Mouse (Mus musculus): ENCODE measurements around the gene Atp5g2.

The Atp5g2 gene

DNA sequence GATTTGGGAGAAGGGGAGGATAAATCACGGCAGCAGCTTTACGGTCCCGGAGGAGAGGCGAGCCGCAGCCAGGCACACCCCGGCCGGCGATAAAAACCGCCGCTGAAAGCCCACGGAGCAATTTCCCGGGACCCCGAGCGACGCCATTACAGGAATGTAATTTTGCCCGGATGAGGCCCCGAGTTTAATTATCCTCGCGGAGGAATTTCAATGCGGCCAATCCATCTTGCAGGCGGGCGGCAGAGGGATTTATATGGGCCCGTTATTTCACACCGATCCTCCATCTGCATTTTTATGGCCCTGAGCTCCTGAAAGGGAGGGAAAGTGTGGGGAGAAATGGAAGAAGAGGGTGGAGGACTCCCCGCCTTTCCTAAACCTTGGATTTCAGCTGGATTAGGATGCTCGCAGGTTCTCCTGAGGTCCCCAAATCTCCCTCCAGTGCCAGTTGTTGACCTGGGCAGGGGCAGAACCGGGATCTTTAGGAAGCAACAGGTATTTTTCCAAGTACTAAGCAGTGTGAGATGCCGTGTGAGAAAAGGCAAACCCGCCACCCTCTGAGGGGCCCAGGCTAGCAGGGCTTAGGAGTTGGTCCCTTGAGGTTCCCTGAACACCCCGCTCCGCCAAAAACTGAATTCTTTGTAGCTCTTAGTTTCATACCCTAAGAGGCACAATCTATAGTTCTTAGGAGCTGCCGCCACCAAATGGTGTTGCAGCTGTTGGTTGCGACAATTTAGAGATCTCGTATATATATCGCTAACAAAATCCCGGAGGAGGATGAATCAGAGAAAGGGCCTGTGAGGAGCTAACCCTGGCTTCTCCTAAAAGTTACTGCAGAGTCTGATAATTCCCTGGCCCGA lies at the start of gene Atp5g2:
Gene Atp5g2, minus strand, starts transcription at position 138 of the 857 bp plus-strand sequence.
- DNase-seq: peak; percentile 65

DNA sequence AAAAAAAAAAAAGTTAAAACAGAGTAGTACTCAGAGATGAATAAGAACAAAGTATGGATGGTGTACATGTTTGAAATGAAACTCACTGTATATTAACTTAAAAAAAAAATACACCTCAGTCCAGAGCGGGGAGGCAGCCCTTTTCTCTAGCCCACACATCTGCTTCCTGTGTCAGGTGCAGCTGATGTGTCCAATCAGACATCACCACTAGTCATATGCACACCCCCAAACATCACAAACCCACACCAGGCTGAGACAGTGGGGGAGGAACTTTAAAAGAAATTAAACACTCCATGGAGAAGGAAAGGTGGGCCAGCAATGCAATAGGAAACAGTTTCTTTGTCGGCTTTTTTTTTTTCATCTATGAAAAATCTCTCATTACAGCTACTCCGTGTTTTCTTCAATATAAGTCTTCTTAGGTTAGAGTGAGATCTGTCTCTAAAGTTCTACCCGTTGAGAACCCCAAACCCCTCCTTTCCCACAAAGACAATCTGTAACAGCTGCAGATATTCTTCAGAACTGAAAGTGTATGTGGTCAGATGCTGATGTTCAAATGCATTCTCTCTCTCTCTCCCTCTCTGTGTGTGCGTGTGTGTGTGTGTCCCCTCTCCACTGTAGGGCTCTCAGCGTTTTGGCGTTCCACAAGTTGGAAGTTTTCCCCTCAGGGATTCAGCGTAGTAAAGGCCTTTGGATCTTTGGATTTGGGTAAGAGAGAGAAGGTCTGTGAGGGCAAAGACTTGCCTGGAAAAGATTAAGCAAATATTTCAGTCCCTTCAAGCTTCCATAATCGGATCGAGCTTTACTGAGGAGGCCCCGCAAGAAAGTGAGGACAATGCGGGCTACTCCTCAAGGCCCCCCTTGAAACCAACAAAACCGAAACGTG lies 49.1 kb upstream of the Atp5g2 start:
- no peak for DNase-seq

DNA sequence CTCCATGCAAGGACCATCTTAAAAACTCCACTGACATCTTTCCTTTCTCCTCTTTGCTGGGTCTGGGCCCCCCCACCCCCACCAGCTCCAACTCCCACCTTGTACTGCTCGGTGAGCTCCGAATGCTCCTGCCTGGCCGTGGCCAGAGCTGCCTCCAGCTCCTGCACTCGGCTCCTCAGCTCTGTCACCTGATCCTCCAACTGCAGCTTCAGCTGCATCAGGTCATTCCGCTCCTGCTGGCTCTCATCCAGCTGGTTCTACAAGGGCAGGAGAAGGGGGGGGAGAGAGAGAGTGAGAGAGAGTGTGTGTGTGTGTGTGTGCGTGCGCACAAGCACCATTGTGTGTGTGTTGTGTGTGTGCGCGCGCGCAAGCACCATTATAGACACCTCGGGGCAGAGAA lies 44.0 kb upstream of the Atp5g2 start:
- no peak for DNase-seq

DNA sequence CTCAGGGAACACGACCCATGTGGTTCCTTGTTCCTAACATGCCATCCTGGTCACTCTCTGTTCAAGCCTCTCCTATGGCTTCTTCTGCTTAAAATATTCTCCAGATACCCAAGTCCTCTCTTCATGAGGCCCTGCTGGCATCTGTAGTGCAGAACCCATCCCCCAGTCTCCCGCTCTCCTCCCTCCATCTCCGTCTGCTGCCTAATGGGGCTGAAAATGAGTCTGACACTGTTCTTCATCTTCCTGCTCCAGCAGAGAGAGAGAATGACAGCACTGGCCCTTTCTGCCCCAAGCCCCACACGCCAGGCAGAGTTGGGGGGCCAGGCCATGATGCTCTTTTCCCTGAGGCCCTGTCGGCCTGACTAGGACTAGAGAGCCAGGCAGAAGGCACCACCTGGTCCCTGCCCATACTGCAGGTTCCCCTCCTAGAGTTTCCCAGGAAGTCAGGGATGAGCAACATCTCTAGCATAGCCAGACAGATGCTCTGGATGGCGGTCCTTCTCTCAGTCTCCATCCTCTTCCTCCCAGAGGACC lies 35.7 kb upstream of the Atp5g2 start:
- DNase-seq: no peak

DNA sequence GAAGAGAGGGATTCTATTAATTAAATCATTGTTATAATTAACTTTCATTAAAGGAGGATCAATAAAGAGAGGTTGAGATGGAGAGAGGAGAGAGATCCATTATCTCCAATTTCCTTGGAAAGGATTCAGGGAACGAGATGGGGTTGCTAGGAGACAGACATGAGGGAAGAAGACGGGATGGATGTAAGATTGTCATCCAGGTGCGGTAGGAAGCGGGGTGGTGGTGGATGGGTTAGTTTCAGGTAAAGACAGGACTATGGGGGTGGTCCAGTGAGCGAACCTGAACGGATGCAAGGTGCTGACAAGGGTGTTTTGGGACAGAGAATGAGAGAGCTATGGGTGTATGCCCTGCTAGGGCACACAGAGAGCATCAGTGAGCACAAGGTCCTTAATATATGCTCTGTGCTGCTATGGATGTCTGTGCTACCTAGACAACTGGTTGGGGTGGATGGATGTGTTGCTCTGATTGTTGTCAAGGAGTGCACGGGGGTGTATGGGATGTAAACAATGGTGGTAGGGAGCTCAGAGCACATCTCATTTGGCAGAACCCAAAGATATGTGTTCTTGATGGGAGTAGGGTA lies 33.9 kb upstream of the Atp5g2 start:
- DNase-seq: no peak

DNA sequence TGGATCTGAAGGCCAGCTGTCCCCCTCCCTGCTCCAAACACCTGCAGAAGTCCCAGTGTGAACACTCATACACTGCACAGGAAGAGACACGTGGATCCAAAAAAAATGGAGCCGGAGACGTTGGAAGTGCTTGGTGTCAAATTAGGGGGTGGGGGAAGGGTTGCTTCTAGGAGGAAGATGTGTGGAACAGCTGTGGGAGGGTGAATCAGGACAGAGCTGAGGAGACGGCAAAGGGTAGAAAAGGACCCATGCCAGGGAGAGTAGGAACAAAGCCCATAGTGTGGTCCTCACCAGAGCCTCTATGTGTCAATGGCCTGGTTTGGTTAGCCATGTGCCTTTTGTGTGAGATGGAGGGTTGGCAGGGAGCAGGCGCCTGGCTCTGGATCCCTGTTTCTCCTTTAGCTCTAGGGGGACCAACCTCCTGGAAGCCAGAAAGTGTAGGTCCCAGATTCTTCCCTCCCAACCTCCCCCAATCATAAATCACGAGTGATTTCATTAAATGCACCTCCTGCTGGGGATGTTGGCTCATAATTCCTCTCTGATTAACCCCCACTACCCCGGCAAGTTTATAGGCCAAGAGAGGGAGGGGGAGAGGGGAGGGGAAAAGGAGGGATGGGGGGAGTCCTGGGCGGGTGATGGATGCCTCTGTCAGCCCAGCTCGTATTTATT lies 33.2 kb upstream of the Atp5g2 start:
- no peak for DNase-seq

DNA sequence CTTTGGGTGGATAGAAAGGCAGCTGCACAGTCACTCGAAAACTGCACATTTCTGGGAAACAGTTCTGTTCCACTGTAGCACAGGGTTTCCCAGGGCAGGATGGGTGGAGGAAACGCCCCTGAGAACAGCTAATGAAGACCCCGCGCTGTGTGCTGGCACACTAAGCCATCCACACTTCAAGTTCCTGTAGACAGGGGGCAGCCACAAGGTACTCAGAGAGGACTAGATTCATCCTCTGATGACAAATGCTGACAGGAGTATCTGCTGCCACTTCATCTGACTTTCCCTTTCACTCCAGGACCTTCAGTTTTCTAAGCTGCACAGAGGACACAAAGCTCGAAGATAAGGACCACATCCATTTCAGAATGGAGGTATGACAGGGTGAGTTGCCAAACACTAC lies 32.7 kb upstream of the Atp5g2 start:
- DNase-seq: no peak

DNA sequence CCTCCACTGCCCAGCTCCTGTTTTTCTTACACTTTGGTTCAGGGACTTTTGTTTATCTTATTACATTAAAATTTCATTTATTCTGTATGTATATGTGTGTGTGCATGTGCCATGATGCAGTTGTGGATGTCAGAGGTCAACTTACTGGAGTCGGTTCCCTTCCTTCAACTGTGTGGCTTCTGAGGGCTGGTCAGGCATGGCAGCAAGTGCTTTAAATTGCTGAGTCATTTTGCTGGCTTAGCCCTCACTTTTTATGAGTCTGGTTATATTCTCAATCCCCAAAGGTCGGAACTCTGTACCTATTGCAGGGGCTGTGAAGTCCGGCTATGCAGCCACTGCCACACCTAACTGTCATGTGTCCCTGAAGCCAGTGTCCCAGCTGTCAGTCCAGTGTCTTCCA lies 30.8 kb upstream of the Atp5g2 start:
- DNase-seq: no peak

DNA sequence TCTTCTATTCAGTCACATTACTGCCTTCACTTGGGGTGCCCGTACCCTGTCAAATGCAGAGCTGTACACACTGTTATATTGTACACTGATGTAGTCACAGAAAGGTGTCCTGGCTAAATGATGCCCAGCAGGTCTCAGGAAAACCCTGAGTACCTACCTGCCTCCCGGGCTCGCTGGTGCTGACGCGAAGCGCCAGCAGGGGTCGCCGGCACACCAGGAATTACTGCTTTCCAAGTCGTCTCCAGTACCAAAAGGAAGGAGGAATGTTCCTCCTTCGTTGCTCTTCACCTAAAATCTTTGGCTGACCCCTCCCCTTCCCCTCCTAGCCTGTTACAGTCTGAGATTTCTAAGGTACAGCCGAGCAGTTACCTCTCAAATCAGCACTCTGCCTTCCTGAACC lies 26.0 kb upstream of the Atp5g2 start:
- DNase-seq: peak; percentile 84

DNA sequence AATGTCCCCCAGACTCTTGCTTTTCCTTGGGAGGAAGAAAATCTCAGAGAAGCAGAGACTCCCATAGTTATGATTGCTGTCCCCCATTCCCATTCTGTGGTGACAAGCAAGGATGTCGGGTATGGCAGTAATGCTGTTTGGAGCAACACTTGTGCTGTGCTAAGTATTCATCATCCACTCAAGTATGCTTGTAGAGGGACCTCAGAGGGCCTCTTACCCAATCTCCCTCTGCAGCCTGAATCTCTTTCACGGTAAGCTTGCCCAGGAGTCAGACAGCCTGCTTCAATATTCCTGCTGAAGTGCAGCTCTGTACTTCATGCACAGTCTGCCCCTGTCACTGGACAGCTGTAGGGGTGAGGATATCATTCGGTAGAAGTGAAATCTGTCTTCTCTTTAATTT lies 24.7 kb upstream of the Atp5g2 start:
- no peak for DNase-seq

DNA sequence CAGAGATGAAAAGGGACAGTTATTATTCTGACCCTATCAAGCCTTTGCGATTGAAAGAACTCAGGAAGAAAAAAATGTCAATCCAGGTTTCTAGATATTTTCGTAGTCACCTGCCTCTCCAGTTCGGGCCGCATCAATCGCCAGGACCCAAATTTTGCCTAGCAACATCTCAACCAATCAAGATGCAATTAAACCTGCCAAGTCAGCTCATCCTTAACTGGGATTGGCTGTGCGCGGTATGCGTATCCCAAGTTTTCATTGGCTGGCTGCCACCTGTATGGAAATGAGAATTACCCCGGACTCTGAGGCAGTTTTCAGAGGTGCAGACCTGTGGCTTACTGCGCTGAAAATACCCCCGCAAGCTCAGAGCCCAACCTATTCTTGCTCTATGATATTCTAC lies 21.4 kb upstream of the Atp5g2 start:
- peak; percentile 93 for DNase-seq

DNA sequence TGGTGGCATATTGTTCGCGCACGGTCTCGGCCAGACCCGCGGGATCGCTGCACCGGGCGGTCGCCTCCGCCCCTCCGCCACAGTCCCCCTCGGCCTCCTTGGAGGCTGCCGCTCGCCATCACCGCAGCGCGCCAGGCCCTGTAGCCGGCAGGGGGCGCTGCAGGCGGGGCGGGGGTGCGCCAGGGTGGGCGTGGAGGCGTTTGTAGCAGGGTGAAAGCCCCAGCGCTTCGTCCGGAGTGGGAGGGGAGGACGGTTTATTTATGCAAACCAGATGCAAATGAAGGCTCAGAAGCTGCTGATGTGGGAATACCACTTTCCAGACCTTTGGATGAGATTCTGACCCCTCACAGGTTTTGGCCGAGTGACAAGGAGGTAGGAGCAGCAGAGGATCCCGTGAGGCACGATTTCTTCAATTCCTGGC lies 20.8 kb upstream of the Atp5g2 start:
- peak; percentile 83 for DNase-seq

DNA sequence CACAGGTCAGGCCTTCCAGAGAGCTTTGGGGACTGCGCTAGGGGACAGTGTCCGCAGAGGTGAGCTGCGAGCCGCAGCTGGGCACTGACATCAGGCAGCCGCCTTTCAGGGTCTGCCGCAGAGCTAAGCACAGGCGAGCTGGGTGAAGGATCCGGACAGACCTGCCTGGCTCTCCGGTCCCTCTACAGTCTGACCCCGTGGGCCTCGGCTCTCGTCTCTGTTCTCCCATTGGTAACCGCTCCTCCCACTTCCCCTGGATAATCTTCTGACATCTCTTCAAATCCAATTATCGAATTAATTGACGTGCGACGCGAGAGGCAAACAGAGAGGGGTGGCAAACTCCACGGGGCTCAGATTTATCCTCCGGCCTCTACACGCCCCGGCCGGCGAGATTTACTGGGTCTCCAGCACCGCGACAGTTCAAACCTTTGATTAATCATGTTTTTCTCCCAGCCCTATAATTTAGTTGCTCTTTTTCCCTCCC lies 20.2 kb upstream of the Atp5g2 start:
- peak; percentile 57 for DNase-seq

DNA sequence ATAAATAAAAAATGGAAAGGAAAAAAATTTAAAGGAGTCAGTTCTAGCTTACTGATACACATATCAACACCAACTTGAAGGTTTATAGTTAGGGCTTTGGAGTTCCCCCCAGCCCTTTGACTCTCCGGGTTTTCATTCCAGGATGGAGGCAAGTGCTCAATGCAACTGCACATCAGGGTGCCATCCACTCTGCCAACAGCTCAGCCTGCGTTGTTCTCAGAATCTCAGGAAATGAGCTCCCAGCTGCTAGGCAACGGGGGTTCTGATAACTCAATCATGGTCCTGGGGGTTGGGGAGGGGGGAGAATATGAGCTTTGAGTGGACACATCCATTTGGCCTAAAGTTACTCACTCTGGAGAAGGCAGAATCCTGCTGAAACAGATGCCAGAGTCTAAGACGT lies 13.6 kb upstream of the Atp5g2 start:
- no peak for DNase-seq

DNA sequence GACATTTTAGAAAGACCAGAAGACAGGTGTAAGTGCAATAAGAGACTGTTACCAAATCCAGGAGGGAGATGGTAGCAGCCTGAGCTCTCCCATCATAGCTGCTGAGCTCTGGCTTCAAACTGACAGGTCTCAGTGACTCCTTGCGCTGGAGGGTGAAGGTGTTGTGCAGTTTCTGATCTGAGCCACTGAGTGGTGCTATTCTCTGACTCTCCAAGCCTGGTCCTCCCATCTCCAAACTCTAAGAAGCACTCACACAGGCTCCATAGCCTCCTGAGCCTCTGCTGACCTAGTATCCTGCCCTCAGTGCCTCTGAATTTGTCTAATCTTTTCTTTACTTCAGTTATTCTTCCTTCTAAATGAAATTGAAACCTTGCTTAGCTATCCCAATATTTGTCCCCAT lies 11.5 kb upstream of the Atp5g2 start:
- no peak for DNase-seq

DNA sequence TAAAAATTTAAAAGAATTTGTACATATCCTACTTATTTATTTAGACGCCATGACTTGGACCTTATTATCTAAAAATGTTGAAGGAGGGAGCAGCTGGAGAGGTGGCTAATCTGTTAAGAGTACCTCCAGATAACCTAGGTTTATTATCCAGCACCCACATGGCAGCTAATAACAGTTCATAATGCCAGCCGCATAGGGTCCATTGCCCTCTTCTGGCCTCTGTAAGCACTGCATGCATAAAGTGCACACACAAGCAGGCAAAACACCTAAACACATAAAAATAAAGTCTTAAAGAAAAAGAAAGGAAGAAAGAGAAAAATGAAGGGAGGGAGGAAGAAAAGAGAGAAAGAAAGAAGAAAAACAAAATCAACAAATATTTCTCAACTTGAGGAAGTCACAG lies 4.2 kb upstream of the Atp5g2 start:
- no peak for DNase-seq

DNA sequence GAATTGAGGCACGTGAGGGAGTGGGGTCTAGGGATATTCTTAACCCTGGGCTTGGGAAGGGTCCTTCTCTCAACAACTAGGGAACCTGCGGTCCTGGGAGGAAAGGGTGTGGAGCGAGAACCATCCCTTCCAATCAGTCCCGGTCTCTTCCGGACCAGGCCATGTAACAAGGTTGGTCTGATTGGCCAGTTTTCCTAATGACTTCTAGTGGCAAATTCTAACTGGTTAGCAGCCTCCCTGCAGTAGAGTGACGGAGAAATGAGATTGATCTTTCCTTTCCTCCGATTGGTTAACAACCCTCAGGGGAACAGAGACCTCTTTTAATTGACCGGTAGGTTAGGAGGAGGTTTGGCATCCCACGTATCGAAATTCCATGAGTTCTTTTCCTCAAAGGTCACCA lies 1.4 kb upstream of the Atp5g2 start:
- peak; percentile 68 for DNase-seq

DNA sequence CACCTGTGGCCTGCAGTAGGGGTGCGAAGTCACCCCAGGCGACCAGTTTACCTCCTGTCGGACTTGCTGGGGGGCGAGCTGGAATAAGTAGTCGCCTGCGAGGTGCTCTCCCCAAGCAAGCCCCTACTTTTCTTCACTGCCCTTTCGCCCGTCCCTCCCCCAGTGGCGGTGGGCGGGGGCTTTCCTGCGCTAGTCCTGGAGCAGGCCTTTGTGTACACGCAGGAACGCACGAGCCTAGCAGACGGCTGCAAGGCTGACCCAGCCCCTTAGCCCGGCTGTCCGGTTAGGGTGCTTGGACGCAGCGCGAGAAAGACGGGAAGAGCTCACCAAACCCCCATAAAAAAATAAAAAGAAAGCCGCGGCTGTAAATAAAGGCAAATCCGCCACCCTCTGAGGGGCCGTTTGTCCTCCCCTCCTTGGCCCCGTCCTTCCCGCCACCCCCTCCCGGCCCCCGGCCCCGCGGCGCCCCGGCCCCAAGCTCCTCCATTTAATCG lies 384 bp downstream of the Atp5g2 start:
- DNase-seq: peak; percentile 89

DNA sequence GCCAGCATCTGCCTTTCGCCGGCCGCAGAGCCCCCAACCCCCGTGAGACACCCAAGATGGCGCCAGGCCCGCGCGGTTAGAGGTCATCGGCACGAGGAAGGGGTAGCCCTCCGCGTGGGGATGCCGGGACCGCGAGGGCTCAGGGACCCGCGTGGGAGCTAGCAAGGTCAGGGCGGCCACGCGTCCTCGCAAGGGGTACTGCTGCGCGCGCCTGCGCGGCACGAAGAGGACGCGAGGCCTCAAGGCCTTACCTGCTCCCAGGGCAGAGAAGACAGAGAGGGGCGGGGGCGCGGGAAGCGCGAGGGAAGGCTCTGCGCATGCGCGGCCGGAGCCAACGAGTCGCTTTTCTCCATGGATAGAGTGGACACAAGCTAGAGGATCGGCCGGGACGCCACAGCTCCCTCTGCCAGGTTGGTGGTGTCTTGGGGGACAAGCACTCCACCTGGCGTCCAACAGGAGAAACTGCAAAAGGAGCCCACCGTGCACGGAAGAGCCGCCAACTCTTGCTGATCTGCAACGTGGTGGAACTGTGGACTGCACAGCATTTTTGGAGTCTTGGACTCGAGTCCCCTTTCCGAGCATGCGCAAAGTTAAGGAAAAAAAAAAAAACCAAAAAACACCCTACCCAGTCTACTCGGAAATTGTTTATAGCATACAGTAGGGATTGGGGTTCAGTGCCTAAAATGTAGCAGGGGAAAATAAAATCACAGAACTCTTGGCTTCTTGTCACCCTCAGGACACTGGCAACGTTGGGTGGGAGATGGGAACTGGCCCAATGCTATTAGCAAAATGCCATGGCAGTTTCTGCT lies 1.2 kb downstream of the Atp5g2 start:
- DNase-seq: peak; percentile 99

DNA sequence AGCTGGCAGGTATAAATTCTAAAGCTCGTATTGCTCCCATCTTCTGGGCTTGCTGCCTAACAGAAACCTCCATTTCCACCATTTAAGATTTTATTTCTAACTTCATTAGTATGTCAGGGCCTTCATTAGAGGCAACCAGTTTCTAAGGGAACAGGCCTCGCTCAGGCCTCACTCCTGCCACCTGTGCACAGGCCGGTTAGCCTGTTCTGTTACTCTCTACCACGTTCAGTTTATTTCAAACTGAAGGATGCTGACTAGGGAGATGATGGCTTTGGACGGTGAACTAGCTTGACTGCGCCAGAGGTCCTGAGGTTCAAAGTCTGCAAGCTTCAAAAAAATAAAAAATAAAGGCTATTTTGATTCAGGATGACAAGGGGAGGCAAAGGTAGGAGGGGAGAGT lies 1.9 kb downstream of the Atp5g2 start:
- no peak for DNase-seq

DNA sequence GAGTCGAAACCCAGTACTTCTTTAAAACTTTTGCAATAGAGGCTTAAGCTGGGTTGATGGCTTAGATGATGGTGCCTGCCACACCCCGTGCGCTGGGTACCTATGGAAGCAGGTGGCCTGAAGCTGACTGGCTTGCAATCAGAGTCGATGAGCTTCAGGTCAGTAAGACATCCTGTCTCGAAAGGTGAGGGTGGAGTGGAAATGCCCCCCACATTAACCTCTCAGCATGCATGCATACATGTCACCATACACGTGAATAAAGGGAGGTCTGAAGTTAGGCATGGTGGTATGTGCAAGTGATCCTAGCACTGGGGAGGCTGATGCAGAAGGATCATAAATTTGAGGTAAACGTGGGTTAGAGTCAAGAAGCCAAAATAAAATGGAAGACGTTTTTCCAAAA lies 2.6 kb downstream of the Atp5g2 start:
- DNase-seq: peak; percentile 45

DNA sequence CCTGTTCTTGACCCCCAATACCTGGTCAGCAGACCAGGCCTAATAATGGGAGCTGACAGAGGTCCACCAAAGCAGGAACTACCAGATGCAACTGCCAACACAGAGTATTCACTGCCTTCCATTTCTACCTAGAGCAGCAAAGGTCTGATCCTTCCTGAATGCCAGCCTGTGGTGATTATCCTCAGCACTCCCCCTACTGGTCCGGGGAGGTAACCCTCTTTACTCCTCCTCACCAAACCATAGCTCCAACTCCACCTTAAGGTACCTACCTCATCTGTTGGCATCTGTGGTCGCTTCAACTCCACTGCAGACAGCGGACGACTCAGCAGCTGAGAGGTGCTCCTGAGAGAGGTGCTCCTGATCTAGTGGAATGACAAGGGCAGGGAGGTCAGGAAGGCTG lies 6.7 kb downstream of the Atp5g2 start:
- DNase-seq: peak; percentile 57
